Mouse (Mus musculus): ENCODE measurements at regions not wholly inside any gene's neighbourhood (a gene's known extent, or its start where the extent isn't known, plus 50 kb on each side); places are given as distances from the start of the nearest gene placed in this dataset.

GRCm38 (mm10) chr8:118004391-118004851 lies 202.7 kb upstream of the Mphosph6 start:
- TF ChIP-seq CTCF (IDR thresholded peaks at IDR 0.05; ENCODE audit: low read depth): no peak
- no peak for TF ChIP-seq EP300 (IDR thresholded peaks at IDR 0.05; ENCODE audit: low read depth)
